Mouse (Mus musculus) midbrain, embryonic 10.5 days (tissue): ENCODE results near the gene Ttc26. TPM values are rescaled to one million over a fixed set of nuclear protein-coding genes. Genes with fewer than 3 reads are reported as not detected.

Experiments used
- DNase-seq: peaks from one replicate; pipeline ENCODE4 v3.0.0-alpha.2; 2017; ENCODE audit warnings: low spot score
- H3K27ac ChIP-seq: fragments of 300-500 bp; sonication (generic); replicated peaks from 2 replicates; pipeline ENCODE4 v1.5.1; 2016; ENCODE audit warnings: mild to moderate bottlenecking
- H3K27me3 ChIP-seq: fragments of 300-500 bp; sonication (generic); 2 replicates; pipeline ENCODE4 v1.6.1; 2016; ENCODE audit warnings: low read depth, mild to moderate bottlenecking; ENCODE audit not compliant: poor library complexity, severe bottlenecking
- H3K36me3 ChIP-seq: fragments of 300-500 bp; sonication (generic); 2 replicates; pipeline ENCODE4 v1.6.1; 2016; ENCODE audit warnings: mild to moderate bottlenecking, moderate library complexity
- H3K4me1 ChIP-seq: fragments of 300-500 bp; sonication (generic); 2 replicates; pipeline ENCODE4 v1.6.1; 2016
- H3K4me3 ChIP-seq: fragments of 300-500 bp; sonication (generic); 2 replicates; pipeline ENCODE4 v1.5.1; 2016; ENCODE audit warnings: mild to moderate bottlenecking, moderate library complexity
- H3K9me3 ChIP-seq: fragments of 300-500 bp; sonication (generic); replicated peaks from 2 replicates; pipeline ENCODE4 v1.6.1; 2016; ENCODE audit warnings: mild to moderate bottlenecking
- WGBS: fragments of 180-500 bp; shearing (Covaris S2); methylation state at CpG from one replicate; pipeline ENCODE4 v1.1.7; 2016; 5-methylcytosine and 5-hydroxymethylcytosine counted together
- polyA plus RNA-seq: library from polyadenylated mRNA; unstranded; fragments of >200 nt; fragmentation: Nextera tagmentation; extraction: Ambion mirVana; gene quantifications from 2 replicates; pipeline ENCODE4 v1.2.1, GENCODE M21; 2016

Ttc26 gene
- polyA plus RNA-seq: 14.6 and 15.6 TPM in 2 replicates

GRCm38 (mm10) chr6:38381129-38381771, at the start of gene Ttc26:
Gene Ttc26, plus strand, starts transcription at chr6:38381469.
- DNase-seq: peak; percentile 90
- H3K9me3 ChIP-seq: no peaks in the 10 kb centered on the region
- WGBS: under 1% methylated on average over 26 of the region's 26 CpGs
- peak within 1 kb of the TSS; percentile 58 for H3K4me3 ChIP-seq
- peaks cover 9% of the 10 kb centered on the region; the same call in 1 of the 2 replicates for H3K36me3 ChIP-seq
- H3K27ac ChIP-seq: peak within 1 kb of the TSS; percentile 89
- no peaks in the 10 kb centered on the region for H3K27me3 ChIP-seq
- peaks cover 12% of the 10 kb centered on the region for H3K4me1 ChIP-seq

- Histone ChIP-seq H3K4me1 (peaks cover 4% of the 10 kb centered on the region; the same call in 1 of the 2 replicates), H3K4me3 (no peak overlapping the region), H3K36me3 (no peaks in the 10 kb centered on the region), H3K9me3 (no peaks in the 10 kb centered on the region), H3K27me3 (no peaks in the 10 kb centered on the region), H3K27ac (no peak overlapping the region)
- no peak for DNase-seq
- 92% methylated on average over 6 of the region's 6 CpGs for WGBS
Measured at GRCm38 (mm10) chr6:38335264-38335663, 46.0 kb upstream of the Ttc26 start.

GRCm38 (mm10) chr6:38337166-38337705, 44.0 kb upstream of the Ttc26 start:
- Histone ChIP-seq H3K27ac (no peak overlapping the region), H3K4me1 (peaks cover 4% of the 10 kb centered on the region; the same call in 1 of the 2 replicates), H3K9me3 (no peaks in the 10 kb centered on the region), H3K27me3 (no peaks in the 10 kb centered on the region), H3K36me3 (no peaks in the 10 kb centered on the region), H3K4me3 (no peak overlapping the region)
- 85% methylated on average over 4 of the region's 4 CpGs for WGBS
- no peak for DNase-seq

- WGBS: 84% methylated on average over 6 of the region's 6 CpGs
- no peaks in the 10 kb centered on the region for H3K9me3 ChIP-seq
- H3K27me3 ChIP-seq: no peaks in the 10 kb centered on the region
- DNase-seq: no peak
- H3K27ac ChIP-seq: no peak overlapping the region
- no peak overlapping the region for H3K4me3 ChIP-seq
- H3K36me3 ChIP-seq: no peaks in the 10 kb centered on the region
- peaks cover 4% of the 10 kb centered on the region; the same call in 1 of the 2 replicates for H3K4me1 ChIP-seq
Measured at GRCm38 (mm10) chr6:38337951-38338350, 43.3 kb upstream of the Ttc26 start.

DNA sequence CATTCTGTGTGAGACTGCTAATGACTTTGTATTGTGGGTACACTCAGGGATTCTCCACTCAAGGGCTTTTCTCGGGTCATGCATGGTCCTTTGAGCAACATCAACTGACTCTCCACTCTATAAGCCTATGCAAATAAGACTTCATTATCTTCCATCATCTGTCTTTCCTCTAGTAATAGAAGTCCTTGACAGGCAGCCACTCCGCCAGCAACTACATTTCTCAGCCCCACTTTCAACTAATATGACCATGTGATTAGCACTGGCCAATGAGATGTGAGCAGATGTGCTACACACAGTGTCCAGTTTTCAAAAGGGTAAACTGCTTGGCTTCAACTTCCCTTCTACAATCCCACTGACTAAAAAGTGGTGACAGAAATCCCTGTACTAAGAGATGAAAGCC, 42.2 kb upstream of the Ttc26 start:
- WGBS: 72% methylated on average over 2 of the region's 2 CpGs
- Histone ChIP-seq H3K36me3 (no peaks in the 10 kb centered on the region), H3K27me3 (no peaks in the 10 kb centered on the region), H3K4me3 (no peak overlapping the region), H3K9me3 (no peaks in the 10 kb centered on the region), H3K4me1 (no peaks in the 10 kb centered on the region), H3K27ac (no peak overlapping the region)
- DNase-seq: no peak

GRCm38 (mm10) chr6:38341751-38342665, 39.3 kb upstream of the Ttc26 start:
- H3K4me3 ChIP-seq: no peak overlapping the region
- DNase-seq: no peak
- 74% methylated on average over 11 of the region's 11 CpGs for WGBS

GRCm38 (mm10) chr6:38342666-38342992, 38.6 kb upstream of the Ttc26 start:
- no peaks in the 10 kb centered on the region for H3K27me3 ChIP-seq
- no peaks in the 10 kb centered on the region for H3K4me1 ChIP-seq
- H3K27ac ChIP-seq: no peak overlapping the region
- H3K9me3 ChIP-seq: no peaks in the 10 kb centered on the region
- no peak for DNase-seq
- H3K36me3 ChIP-seq: no peaks in the 10 kb centered on the region
- WGBS: 76% methylated on average over 8 of the region's 8 CpGs
- H3K4me3 ChIP-seq: no peak overlapping the region

More at GRCm38 (mm10) chr6:38341751-38342665, 39.3 kb upstream of the Ttc26 start:
- Histone ChIP-seq H3K9me3 (no peaks in the 10 kb centered on the region), H3K36me3 (no peaks in the 10 kb centered on the region), H3K27me3 (no peaks in the 10 kb centered on the region), H3K27ac (no peak overlapping the region), H3K4me1 (no peaks in the 10 kb centered on the region)

DNA sequence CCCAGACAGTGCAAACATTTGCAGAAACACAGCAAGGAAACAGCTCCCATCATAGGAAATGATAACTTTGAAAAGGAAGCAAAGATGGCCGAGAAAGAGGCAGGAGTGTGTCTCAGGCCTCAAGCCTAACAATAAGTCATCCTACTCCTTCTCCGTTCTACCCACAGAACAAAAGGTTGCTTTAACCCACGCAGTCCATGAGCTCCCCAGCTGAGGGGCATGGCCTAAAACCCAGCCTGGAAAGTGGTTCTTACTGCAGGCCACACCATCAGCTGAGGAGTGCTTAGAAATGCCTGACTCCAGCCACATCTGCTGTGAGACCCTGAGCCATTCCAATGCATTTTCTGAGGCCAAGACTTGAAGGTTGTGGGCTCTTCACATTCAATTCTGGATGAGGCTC, 37.7 kb upstream of the Ttc26 start:
- WGBS: 51% methylated on average over 3 of the region's 3 CpGs
- Histone ChIP-seq H3K27me3 (no peaks in the 10 kb centered on the region), H3K36me3 (no peaks in the 10 kb centered on the region), H3K4me1 (no peaks in the 10 kb centered on the region), H3K9me3 (no peaks in the 10 kb centered on the region), H3K4me3 (no peak overlapping the region), H3K27ac (0 out of 2 replicates have a peak overlapping the region, but pooled peaks have one; percentile 6)
- no peak for DNase-seq

DNA sequence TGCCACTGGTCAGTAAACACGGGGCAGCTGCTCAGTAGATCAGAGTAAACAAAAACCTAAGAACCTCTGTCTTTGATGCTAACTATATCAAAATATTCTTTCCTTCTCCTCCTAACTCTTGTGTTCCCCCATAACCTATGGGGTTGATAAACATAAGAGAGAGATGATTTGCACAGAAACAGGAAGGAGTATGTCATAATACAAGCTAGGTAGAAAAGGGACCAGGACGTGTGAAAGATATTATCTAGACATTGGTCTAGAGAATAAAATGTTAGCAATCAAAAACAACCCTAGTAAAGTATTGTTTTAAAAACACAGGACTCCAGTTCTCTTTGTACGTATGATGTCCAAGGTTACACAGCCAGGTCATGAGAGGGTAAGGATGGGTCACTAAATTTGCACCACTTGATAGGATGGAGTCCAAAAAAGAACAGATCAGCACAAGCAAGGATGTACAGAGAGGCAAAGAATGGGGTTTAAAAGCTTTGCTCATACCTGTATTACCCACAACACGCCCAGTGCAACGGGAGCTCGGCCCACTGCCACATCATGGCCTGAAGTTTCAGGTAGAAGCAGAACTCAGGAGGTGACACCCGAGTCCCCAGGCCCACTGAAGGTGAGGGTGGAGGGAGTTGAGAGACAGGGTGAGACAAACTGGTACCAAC, 37.1 kb upstream of the Ttc26 start:
- no peak for DNase-seq
- no peak overlapping the region for H3K27ac ChIP-seq
- 86% methylated on average over 7 of the region's 7 CpGs for WGBS

DNA sequence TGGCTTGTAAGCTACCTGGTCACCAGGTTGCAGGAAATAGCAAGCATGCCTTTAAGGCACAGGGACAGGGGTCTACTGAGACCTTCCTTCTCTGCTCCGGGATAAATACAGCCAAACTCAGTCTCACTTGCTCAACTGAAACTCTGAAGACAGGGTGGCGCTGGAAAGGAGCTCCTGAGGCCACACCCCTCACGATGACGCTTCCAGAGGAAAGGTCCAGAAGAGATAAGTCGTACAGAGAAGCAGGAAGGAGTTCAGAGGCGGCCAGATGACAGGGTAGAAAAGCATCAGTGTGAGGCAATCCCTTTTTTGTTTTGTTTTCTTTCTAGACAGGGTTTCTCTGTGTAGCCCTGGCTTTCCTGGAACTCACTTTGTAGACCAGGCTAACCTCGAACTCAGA, 35.5 kb upstream of the Ttc26 start:
- Histone ChIP-seq H3K27ac (no peak overlapping the region), H3K27me3 (peaks cover 17% of the 10 kb centered on the region), H3K9me3 (no peaks in the 10 kb centered on the region), H3K36me3 (no peaks in the 10 kb centered on the region), H3K4me1 (no peaks in the 10 kb centered on the region), H3K4me3 (no peak overlapping the region)
- 52% methylated on average over 7 of the region's 7 CpGs for WGBS
- no peak for DNase-seq

More for the DNA sequence above, 37.1 kb upstream of the Ttc26 start:
- Histone ChIP-seq H3K36me3 (no peaks in the 10 kb centered on the region), H3K4me1 (no peaks in the 10 kb centered on the region), H3K4me3 (no peak overlapping the region), H3K27me3 (0 out of 2 replicates have a peak, but pooled peaks cover under 1% of the 10 kb centered on the region), H3K9me3 (no peaks in the 10 kb centered on the region)

DNA sequence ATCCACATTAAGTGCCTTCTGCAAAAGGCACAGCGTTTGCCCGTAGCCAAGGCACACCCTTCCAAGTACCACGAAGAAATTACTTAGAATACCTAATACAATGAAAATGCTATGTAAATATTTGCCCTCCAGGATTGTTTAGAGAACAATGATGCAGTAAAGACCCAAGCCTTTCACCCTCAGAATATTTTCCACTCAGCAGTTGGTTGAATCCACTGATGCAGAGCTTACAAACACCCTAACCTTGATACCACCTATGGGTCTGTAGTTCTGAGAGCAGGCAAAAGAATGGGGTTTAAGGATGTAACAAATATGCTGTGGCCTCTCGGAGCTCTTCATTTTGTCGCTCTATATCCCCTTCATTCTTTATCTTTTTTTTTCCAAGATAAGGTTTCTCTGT, 33.4 kb upstream of the Ttc26 start:
- Histone ChIP-seq H3K27ac (no peak overlapping the region), H3K4me3 (no peak overlapping the region), H3K36me3 (no peaks in the 10 kb centered on the region), H3K27me3 (peaks cover 38% of the 10 kb centered on the region), H3K4me1 (no peaks in the 10 kb centered on the region), H3K9me3 (no peaks in the 10 kb centered on the region)
- 70% methylated on average over 5 of the region's 5 CpGs for WGBS
- DNase-seq: no peak

DNA sequence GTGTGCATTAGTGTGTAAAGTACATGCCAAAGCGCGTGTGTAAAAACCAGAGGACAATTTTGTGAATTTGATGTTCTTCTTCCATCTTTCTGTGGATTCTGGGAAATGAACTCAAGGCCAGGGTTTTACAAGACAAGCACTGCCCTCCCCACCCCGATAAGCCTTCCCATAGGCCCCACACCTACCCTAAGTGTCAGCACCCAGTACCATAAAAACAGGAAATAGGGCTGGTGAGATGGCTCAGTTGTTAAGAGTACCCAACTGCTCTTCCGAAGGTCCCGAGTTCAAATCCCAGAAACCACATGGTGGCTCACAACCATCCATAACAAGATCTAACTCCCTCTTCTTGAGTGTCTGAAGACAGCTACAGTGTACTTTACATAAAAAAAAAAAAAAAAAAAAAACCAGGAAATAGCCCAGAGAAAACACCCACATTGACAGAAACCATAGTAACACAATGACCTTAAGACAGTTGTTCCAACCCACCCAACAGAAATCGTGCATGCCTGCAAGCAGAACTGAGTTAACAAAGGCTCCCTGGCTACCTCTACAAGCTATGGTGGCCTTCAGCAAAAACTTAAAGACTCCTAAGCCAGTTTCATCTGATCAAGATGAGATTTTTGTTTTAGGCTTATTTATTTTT, 32.3 kb upstream of the Ttc26 start:
- 91% methylated on average over 6 of the region's 6 CpGs for WGBS

More for the DNA sequence above, 32.3 kb upstream of the Ttc26 start:
- no peak for DNase-seq
- H3K27me3 ChIP-seq: peaks cover 49% of the 10 kb centered on the region
- H3K9me3 ChIP-seq: no peaks in the 10 kb centered on the region
- H3K36me3 ChIP-seq: no peaks in the 10 kb centered on the region
- no peak overlapping the region for H3K27ac ChIP-seq
- peaks cover 5% of the 10 kb centered on the region for H3K4me1 ChIP-seq
- H3K4me3 ChIP-seq: no peak overlapping the region
